Mouse (Mus musculus): ENCODE data around the gene Nhs. TPM values are rescaled to one million over a fixed set of nuclear protein-coding genes. Genes with fewer than 3 reads are reported as not detected.

The Nhs gene
- polyA plus RNA-seq, 1 experiment: 0.13 TPM

GRCm38 (mm10) chrX:162020039-162020566, 139.4 kb downstream of the Nhs start:
- Histone ChIP-seq H3K79me3 (ENCODE audit: low read depth) (no peaks in the 10 kb centered on the region), H3ac (ENCODE audit: control insufficient read depth, insufficient read length, low read depth) (no peak overlapping the region), H3K36me3 (ENCODE audit: control insufficient read depth, insufficient read depth) (no peaks in the 10 kb centered on the region), H3K79me2 (ENCODE audit: control insufficient read depth, insufficient read depth) (no peaks in the 10 kb centered on the region), H3K4me3 (ENCODE audit: insufficient read depth, poor library complexity, severe bottlenecking) (no peak overlapping the region), H3K27me3 (ENCODE audit: control insufficient read depth, insufficient read depth, insufficient read length) (no peaks in the 10 kb centered on the region)
- TF ChIP-seq USF1 (IDR thresholded peaks at IDR 0.05; ENCODE audit: low read depth) (no peak), CEBPB (IDR thresholded peaks at IDR 0.05; ENCODE audit: low read depth) (no peak), CTCF (IDR thresholded peaks at IDR 0.05; ENCODE audit: control insufficient read depth, insufficient read depth, insufficient read length) (no peak), FOSL1 (IDR thresholded peaks at IDR 0.05; ENCODE audit: insufficient read depth, low read length, poor library complexity, severe bottlenecking) (no peak), MYOD1 (IDR thresholded peaks at IDR 0.05; ENCODE audit: control insufficient read depth, insufficient read length, low read depth) (no peak), MAX (IDR thresholded peaks at IDR 0.05) (no peak), MYOG (IDR thresholded peaks at IDR 0.05; ENCODE audit: control insufficient read depth, extremely low read depth, insufficient read length) (no peak)

- no peaks in the 10 kb centered on the region for H3K79me2 ChIP-seq (ENCODE audit: control insufficient read depth, insufficient read depth)
- no peak overlapping the region for H3ac ChIP-seq (ENCODE audit: control insufficient read depth, insufficient read length, low read depth)
- no peaks in the 10 kb centered on the region for H3K36me3 ChIP-seq (ENCODE audit: control insufficient read depth, insufficient read depth)
- H3K27me3 ChIP-seq (ENCODE audit: control insufficient read depth, insufficient read depth, insufficient read length): no peaks in the 10 kb centered on the region
- no peaks in the 10 kb centered on the region for H3K79me3 ChIP-seq (ENCODE audit: low read depth)
- no peak overlapping the region for H3K4me3 ChIP-seq (ENCODE audit: insufficient read depth, poor library complexity, severe bottlenecking)
- no peak for TF ChIP-seq MYOG (IDR thresholded peaks at IDR 0.05; ENCODE audit: control insufficient read depth, extremely low read depth, insufficient read length)
- TF ChIP-seq CTCF (IDR thresholded peaks at IDR 0.05; ENCODE audit: control insufficient read depth, insufficient read depth, insufficient read length): no peak
- no peak for TF ChIP-seq CEBPB (IDR thresholded peaks at IDR 0.05; ENCODE audit: low read depth)
- no peak for TF ChIP-seq FOSL1 (IDR thresholded peaks at IDR 0.05; ENCODE audit: insufficient read depth, low read length, poor library complexity, severe bottlenecking)
- TF ChIP-seq MYOD1 (IDR thresholded peaks at IDR 0.05; ENCODE audit: control insufficient read depth, insufficient read length, low read depth): no peak
- no peak for TF ChIP-seq USF1 (IDR thresholded peaks at IDR 0.05; ENCODE audit: low read depth)
- no peak for TF ChIP-seq MAX (IDR thresholded peaks at IDR 0.05)
These were observed 142.1 kb downstream of the Nhs start for GRCm38 (mm10) chrX:162017471-162017870.

- no peaks in the 10 kb centered on the region for H3K27me3 ChIP-seq (ENCODE audit: control insufficient read depth, insufficient read depth, insufficient read length)
These were observed 147.0 kb downstream of the Nhs start for GRCm38 (mm10) chrX:162012570-162012969.

GRCm38 (mm10) chrX:162009876-162010275, 149.7 kb downstream of the Nhs start:
- Histone ChIP-seq H3K79me2 (ENCODE audit: control insufficient read depth, insufficient read depth) (no peaks in the 10 kb centered on the region), H3K79me3 (ENCODE audit: low read depth) (no peaks in the 10 kb centered on the region), H3ac (ENCODE audit: control insufficient read depth, insufficient read length, low read depth) (no peak overlapping the region), H3K27me3 (ENCODE audit: control insufficient read depth, insufficient read depth, insufficient read length) (no peaks in the 10 kb centered on the region), H3K4me3 (ENCODE audit: insufficient read depth, poor library complexity, severe bottlenecking) (no peak overlapping the region), H3K36me3 (ENCODE audit: control insufficient read depth, insufficient read depth) (no peaks in the 10 kb centered on the region)
- TF ChIP-seq MYOD1 (IDR thresholded peaks at IDR 0.05; ENCODE audit: control insufficient read depth, insufficient read length, low read depth): no peak

More at GRCm38 (mm10) chrX:162012570-162012969, 147.0 kb downstream of the Nhs start:
- H3K4me3 ChIP-seq (ENCODE audit: insufficient read depth, poor library complexity, severe bottlenecking): no peak overlapping the region
- TF ChIP-seq CEBPB (IDR thresholded peaks at IDR 0.05; ENCODE audit: low read depth): no peak
- TF ChIP-seq MYOG (IDR thresholded peaks at IDR 0.05; ENCODE audit: control insufficient read depth, extremely low read depth, insufficient read length): no peak
- no peak for TF ChIP-seq MAX (IDR thresholded peaks at IDR 0.05)
- no peak for TF ChIP-seq CTCF (IDR thresholded peaks at IDR 0.05; ENCODE audit: control insufficient read depth, insufficient read depth, insufficient read length)
- TF ChIP-seq FOSL1 (IDR thresholded peaks at IDR 0.05; ENCODE audit: insufficient read depth, low read length, poor library complexity, severe bottlenecking): no peak
- TF ChIP-seq MYOD1 (IDR thresholded peaks at IDR 0.05; ENCODE audit: control insufficient read depth, insufficient read length, low read depth): no peak
- TF ChIP-seq USF1 (IDR thresholded peaks at IDR 0.05; ENCODE audit: low read depth): no peak
- H3ac ChIP-seq (ENCODE audit: control insufficient read depth, insufficient read length, low read depth): no peak overlapping the region
- no peaks in the 10 kb centered on the region for H3K36me3 ChIP-seq (ENCODE audit: control insufficient read depth, insufficient read depth)
- no peaks in the 10 kb centered on the region for H3K79me2 ChIP-seq (ENCODE audit: control insufficient read depth, insufficient read depth)
- no peaks in the 10 kb centered on the region for H3K79me3 ChIP-seq (ENCODE audit: low read depth)

- no peaks in the 10 kb centered on the region for H3K27me3 ChIP-seq (ENCODE audit: control insufficient read depth, insufficient read depth, insufficient read length)
- no peaks in the 10 kb centered on the region for H3K36me3 ChIP-seq (ENCODE audit: control insufficient read depth, insufficient read depth)
- H3K4me3 ChIP-seq (ENCODE audit: insufficient read depth, poor library complexity, severe bottlenecking): no peak overlapping the region
- TF ChIP-seq MAX (IDR thresholded peaks at IDR 0.05) (no peak), CEBPB (IDR thresholded peaks at IDR 0.05; ENCODE audit: low read depth) (no peak), USF1 (IDR thresholded peaks at IDR 0.05; ENCODE audit: low read depth) (no peak), CTCF (IDR thresholded peaks at IDR 0.05; ENCODE audit: control insufficient read depth, insufficient read depth, insufficient read length) (no peak), MYOD1 (IDR thresholded peaks at IDR 0.05; ENCODE audit: control insufficient read depth, insufficient read length, low read depth) (no peak), FOSL1 (IDR thresholded peaks at IDR 0.05; ENCODE audit: insufficient read depth, low read length, poor library complexity, severe bottlenecking) (no peak), MYOG (IDR thresholded peaks at IDR 0.05; ENCODE audit: control insufficient read depth, extremely low read depth, insufficient read length) (no peak)
- H3K79me2 ChIP-seq (ENCODE audit: control insufficient read depth, insufficient read depth): no peaks in the 10 kb centered on the region
- H3K79me3 ChIP-seq (ENCODE audit: low read depth): no peaks in the 10 kb centered on the region
- H3ac ChIP-seq (ENCODE audit: control insufficient read depth, insufficient read length, low read depth): no peak overlapping the region
These were observed 155.7 kb downstream of the Nhs start for GRCm38 (mm10) chrX:162003818-162004217.

- Histone ChIP-seq H3K4me3 (ENCODE audit: insufficient read depth, poor library complexity, severe bottlenecking) (no peak overlapping the region), H3K79me2 (ENCODE audit: control insufficient read depth, insufficient read depth) (no peaks in the 10 kb centered on the region), H3K27me3 (ENCODE audit: control insufficient read depth, insufficient read depth, insufficient read length) (no peaks in the 10 kb centered on the region), H3ac (ENCODE audit: control insufficient read depth, insufficient read length, low read depth) (no peak overlapping the region), H3K79me3 (ENCODE audit: low read depth) (no peaks in the 10 kb centered on the region), H3K36me3 (ENCODE audit: control insufficient read depth, insufficient read depth) (no peaks in the 10 kb centered on the region)
- TF ChIP-seq USF1 (IDR thresholded peaks at IDR 0.05; ENCODE audit: low read depth): no peak
These were observed 160.7 kb downstream of the Nhs start for GRCm38 (mm10) chrX:161998876-161999275.
